Mouse (Mus musculus): ENCODE data around the gene Cd9. TPM values are rescaled to one million over a fixed set of nuclear protein-coding genes. Genes with fewer than 3 reads are reported as not detected.

The Cd9 gene
- total and polyA plus RNA-seq, 3 experiments: 57.1 to 178 (median 80.1) TPM

GRCm38 (mm10) chr6:125476090-125476489, 18.5 kb downstream of the Cd9 start:
- no peak for DNase-seq

- DNase-seq: no peak
Observed at GRCm38 (mm10) chr6:125475184-125475583, 19.4 kb downstream of the Cd9 start.

DNA sequence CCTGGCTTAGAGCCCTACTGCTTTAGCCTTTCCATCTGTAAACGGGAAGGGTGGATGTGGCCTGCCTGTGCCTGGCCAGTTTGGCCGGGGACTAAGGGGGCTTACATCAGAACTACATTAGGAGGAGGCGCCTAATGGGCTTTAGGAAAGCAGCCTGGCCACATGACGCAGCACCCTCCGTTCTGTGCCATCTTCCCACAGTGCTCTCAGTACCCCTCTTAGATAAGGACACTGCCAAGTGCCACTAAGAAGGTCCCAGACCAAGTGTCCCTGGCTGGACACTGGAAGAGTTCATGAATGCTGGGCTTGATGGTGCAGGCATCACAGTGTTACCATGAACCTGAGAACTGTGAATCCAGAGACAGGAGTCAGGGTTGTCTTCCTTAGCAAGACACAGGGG, 20.7 kb downstream of the Cd9 start:
- DNase-seq: no peak

- no peak for DNase-seq
Observed at GRCm38 (mm10) chr6:125473321-125473721, 21.3 kb downstream of the Cd9 start.

DNA sequence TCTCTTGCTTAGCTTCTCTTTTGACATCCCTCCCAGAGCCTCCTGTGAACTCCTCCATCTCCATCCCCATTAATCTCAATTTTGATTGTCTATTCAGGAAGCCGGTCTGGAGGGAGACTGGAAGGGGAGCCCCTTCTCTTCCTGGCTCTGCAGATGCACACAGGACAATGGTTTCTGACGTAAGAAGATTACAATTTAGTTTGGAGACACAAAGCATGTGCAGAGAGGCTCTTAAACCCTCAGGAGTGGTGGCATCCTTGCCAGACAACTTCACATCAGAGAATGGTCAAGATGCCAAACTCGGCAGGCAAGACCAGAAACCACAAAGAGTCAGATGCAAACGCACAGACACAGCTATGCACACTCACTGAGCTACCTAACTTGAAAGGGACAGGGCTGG, 22.7 kb downstream of the Cd9 start:
- DNase-seq: no peak

GRCm38 (mm10) chr6:125471326-125471725, 23.3 kb downstream of the Cd9 start:
- no peak for DNase-seq

- no peak for DNase-seq
Observed at GRCm38 (mm10) chr6:125470616-125471015, 24.0 kb downstream of the Cd9 start.

- DNase-seq: no peak
Observed at GRCm38 (mm10) chr6:125469222-125469621, 25.4 kb downstream of the Cd9 start.

DNA sequence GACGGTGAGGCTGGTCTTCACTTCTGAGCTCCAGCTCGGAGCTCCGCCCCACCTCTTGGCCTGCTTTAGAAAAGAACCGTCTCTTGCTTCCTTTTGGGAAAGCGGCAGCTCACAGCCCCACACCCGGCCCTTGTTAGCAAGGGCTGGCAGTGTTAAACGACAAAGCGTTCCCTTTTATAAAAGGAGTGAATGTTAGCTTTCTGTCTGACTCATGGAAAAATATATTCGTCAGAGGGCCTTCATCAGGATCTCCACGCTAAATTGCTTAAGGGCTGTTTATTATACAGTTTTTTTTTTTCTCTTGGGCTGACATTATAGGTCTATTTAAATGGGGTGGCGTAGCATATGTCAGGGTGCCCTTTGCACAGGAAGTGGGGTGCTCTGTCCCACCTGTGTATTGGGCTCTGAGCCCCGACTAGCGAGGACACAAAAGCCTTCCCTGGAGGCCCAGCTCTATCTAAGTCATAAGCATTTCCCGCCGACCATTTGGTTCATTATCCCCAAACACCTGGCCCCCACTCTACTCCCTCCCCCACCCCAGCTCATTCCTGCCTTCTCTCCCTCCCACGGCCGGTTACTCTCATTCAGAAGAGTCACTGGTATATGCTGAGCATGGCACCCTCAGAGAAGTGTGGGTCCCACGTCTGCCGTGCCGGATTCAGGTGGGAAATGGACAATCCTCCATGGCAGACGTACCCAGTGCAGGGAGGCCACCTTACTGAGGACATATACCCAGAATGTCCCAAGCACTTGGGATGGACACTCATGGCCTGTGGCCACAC, 26.2 kb downstream of the Cd9 start:
- no peak for DNase-seq

DNA sequence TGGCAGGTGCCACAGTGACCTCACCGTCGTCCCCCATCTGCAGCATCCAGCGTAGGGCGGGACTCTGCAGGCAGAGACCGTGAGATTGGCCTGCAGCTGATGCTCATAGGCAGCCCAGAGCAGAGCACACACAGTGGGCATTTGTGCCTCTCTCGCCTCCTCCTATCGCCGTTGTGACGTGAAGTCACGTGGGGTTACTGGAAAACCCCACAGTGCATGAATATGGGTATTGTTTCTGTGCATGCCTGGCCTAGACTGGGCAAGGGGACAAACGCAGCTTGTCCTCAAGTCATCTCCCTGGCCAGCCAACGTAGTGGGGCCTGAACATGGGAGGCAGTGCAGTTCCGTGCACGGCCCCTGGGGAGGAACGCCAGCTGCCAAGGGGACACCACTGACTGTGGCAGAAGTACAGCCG, 27.3 kb downstream of the Cd9 start:
- DNase-seq: no peak

DNA sequence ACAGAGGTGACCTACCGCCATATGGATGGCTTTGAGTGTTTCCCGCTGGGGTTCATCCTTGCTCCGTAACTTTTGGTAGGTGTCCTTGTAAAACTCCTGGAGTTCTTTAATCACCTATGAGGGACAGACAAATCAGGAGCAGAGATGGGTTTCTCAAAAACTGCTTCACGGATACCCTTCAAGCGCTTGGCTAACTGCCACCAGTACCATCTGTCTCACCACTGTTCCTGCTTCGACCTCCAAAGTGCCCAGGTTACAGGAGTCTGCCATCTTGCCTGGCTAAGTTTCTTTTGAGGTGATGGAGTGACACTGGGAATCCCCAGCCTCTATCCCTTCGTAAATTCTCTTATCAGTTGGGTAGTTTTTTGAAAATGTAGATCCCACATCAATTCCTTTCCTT, 32.3 kb downstream of the Cd9 start:
- no peak for DNase-seq

DNA sequence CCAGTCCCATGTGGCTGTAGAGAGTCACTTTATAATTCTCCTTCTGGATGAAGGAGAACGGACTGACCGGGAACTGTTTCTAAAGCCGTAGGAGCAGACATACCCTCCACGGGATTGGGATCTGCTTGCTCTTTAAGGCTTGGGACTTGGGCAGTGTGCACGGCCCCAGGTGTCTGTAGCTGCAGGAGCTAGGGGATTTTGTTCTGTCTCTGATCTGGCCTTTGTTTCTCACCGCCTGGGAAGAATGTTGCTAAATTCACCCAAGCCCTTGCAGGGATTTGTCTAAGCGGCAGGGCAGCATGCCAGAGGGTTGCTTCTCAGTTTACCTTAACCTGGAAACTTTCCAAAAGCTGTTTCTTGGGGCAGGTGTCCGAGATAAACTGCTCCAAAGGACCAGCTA, 32.8 kb downstream of the Cd9 start:
- DNase-seq: no peak

DNA sequence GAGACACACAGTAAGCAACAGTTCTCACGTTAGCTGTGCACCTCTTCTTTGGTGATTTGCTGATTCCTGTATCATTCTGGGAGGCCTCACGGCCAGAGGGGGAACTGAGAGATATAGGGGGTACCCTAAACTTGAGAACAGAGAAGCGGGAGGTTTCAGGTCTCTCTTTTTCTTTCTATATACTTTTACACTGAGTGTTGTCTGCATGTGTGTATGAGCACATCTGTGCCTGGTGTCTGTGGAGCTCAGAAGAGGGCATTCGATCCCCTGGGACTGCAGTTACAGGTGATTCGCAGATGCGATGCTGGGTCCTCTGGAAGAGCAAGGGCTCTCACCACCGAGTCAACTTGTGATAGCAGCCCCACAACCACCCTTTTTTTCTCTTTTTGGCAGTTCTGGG, 33.3 kb downstream of the Cd9 start:
- DNase-seq: no peak

DNA sequence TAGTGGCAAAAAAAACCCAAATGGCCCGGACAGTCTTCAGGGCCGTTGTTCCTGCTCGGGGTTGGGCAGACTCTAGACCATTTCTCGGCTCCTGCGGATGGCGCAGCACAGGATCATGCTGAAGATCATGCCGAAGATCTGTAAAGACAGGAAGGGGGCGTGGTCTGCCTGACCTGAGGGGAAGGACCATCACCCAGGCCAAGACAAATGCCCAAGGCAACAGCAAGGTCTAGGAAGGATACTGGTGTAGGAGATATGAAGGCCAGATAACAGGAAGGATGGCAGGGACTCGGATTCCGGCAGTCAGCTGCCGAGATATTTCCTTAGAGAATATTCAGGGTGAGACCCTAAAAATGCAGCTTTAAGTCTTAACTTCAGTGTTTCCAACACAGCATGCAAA, 34.0 kb downstream of the Cd9 start:
- no peak for DNase-seq

DNA sequence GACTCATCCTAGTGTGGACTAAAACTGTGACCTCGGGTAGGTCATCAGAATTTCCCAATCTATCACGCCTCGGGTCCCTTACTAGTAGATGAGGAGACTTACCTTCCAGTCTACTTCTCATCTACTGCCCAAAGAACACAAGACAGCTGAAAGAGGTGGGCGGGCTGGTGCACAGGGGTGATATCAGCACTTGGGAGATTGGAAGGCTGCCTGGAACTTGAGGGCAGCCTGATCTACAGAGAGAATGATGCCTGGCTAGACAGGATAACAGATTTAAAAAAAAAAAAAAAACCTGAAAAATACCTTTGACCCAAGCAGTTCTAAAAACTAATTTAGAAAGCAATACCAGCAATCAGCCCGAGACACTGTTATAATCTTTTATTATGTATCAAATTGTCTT, 34.7 kb downstream of the Cd9 start:
- DNase-seq: no peak

DNA sequence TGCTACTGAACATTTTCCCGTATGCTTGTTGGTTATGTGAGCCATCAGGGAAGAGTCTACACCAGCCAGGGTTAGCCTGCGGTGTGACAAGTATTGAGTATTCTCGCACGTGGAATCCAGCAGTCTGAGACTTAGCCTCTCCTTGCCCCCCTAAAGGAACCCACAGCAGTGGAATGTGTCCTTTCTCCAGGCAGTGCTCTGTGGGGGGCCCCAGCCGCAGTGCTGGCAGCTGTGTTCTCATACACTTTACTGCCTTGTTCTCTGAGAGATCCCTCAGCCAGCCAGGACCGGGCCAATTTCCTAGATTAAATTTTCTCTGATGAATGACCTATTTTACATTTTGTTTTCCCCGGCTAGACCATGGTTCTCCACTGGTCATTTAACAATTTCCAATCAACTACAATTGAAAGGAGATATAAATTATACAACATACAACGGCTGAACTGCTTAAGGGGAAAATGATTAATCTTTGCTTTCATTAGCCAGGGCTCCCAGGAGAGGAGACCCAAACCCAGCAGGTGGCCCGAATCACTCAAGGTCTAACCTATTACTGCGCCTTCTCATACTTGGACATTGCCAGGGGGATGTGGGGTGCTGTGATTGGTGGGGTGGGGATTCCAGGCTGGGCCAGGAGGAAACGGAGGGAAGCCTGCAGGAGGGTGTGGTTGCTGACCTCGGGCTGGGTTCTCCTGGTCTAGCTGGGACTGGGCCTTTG, 38.6 kb downstream of the Cd9 start:
- no peak for DNase-seq

- no peak for DNase-seq
Observed at GRCm38 (mm10) chr6:125454731-125455130, 39.9 kb downstream of the Cd9 start.

GRCm38 (mm10) chr6:125454299-125454698, 40.3 kb downstream of the Cd9 start:
- no peak for DNase-seq

DNA sequence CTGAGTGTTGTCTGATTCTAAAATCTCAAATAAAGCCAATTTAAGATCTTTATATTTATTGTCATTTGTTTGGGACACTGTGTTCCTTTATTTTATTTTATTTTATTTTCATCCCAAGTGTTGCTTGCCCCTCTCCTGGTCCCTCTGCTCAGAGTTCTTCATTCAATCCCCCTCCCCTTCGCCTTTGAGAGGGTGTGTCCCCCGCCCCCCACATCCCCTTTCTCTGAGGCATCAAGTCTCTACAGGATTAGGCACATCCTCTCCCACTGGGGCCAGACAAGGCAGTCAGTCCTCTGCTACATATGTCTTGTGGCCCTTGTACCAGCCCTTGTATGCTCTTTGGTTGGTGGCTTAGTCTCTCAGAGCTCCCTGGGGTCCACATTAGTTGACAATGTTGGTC, 46.9 kb downstream of the Cd9 start:
- DNase-seq: no peak

GRCm38 (mm10) chr6:125447205-125447604, 47.4 kb downstream of the Cd9 start:
- no peak for DNase-seq

GRCm38 (mm10) chr6:125445381-125445780, 49.2 kb downstream of the Cd9 start:
- no peak for DNase-seq

DNA sequence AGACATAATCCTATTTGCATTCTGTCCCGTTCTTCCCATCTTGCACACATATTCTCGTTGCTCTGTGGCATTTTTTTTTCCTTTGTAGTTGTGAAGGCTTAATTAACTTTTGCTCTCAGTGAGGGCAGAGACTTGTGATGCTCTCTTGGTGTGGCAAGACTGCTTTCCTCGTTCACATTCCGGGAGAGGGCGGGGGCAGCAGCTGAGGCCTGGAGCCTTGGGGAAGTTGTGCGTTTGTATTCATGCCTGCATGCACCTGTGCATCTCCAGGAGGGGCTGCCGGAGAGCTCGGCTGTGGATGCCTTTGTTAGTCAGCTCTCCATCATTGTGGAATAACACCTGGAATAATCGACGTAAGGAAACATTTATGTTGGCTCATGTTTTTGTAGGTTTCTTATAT, 52.0 kb downstream of the Cd9 start:
- DNase-seq: no peak

DNA sequence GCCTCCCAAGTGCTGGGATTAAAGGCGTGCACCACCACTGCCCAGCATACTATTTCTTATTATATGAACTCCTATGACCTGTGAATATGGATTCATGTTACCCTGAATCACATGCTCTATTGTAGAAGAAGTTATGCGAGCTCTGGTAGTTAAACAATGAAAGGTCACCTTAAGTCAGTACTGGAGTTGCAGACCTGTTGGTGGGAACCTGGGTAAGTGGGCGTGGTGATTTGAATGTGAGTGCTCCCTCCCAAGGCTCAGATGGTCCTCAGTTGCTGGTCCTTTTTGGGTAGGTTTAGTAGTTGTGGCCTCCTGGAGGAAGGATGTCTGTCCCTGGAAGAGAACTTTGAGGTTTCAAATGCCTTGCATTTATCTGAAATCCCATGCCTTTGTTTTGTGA, 57.8 kb downstream of the Cd9 start:
- DNase-seq: no peak

Measured in adrenal gland, adult 2 months (tissue).